ENCODE assay signal across 9 mouse cellular contexts in genomic region chr5:52617711-52618347, GRCm38 (mm10). TPM values are rescaled to one million over a fixed set of nuclear protein-coding genes. Genes with fewer than 3 reads are reported as not detected.
DNase-seq lines count a peak whose midpoint lies in the region; ATAC-seq and TF ChIP-seq lines count a peak whose summit lies in the region.
"Had no signal": no experiment of that assay in that cellular context is flagged by ENCODE, and none has a peak within 500 bp of the region (broad histone marks: within the 10 kb centered on the region; RNA-seq: fewer than 3 reads in every experiment).

No protein-coding gene starts in this region.

- peaks cover 9% of the 10 kb centered on the region for H3K4me1 ChIP-seq in heart, postnatal 0 days (ENCODE audit: control insufficient read depth, insufficient read depth)
- H3K4me1 ChIP-seq in cortical plate, adult 2 months (ENCODE audit: control insufficient read depth, insufficient read depth, low read length): peaks cover 10% of the 10 kb centered on the region
- H3K4me1 ChIP-seq in hindbrain, embryonic 13.5 days (replicated peaks): peaks cover 40% of the 10 kb centered on the region
- H3K4me1 ChIP-seq in midbrain, embryonic 14.5 days (ENCODE audit: control insufficient read depth, insufficient read depth, low read length): peaks cover 13% of the 10 kb centered on the region

- H3K4me3 ChIP-seq in heart, postnatal 0 days (ENCODE audit: low read depth, low read length): peak overlapping the region; percentile 31
- H3K4me3 ChIP-seq in cortical plate, adult 2 months (ENCODE audit: insufficient read depth, low read length): no peak overlapping the region
- H3K4me3 ChIP-seq in hindbrain, embryonic 13.5 days: peak overlapping the region; percentile 42
- peak overlapping the region; percentile 35 for H3K4me3 ChIP-seq in midbrain, embryonic 14.5 days (replicated peaks; ENCODE audit: low read depth, low read length)

- TF ChIP-seq EP300 in heart, postnatal 0 days (IDR thresholded peaks at IDR 0.05; ENCODE audit: low read depth): no peak

- peak overlapping the region; percentile 56 for H3K4me2 ChIP-seq in heart, postnatal 0 days (ENCODE audit: low read depth, low read length)
- H3K4me2 ChIP-seq in hindbrain, embryonic 13.5 days: peak overlapping the region; percentile 72
- peak overlapping the region; percentile 67 for H3K4me2 ChIP-seq in midbrain, embryonic 14.5 days (ENCODE audit: low read length)

- no peaks in the 10 kb centered on the region for H3K9me3 ChIP-seq in heart, postnatal 0 days (replicated peaks; ENCODE audit: control insufficient read depth, low read length)
- H3K9me3 ChIP-seq in hindbrain, embryonic 13.5 days: no peaks in the 10 kb centered on the region
- H3K9me3 ChIP-seq in midbrain, embryonic 14.5 days (ENCODE audit: control insufficient read depth, low read length): no peaks in the 10 kb centered on the region; the same call in 1 of the 2 replicates

- ATAC-seq in heart, postnatal 0 days (ENCODE audit: insufficient read depth, low read depth): peak; percentile 9; the same call in 1 of the 2 replicates
- ATAC-seq in hindbrain, embryonic 13.5 days (ENCODE audit: low FRiP score): peak; percentile 46
- ATAC-seq in midbrain, embryonic 14.5 days (ENCODE audit: low FRiP score, low TSS enrichment): peak; percentile 38; the same call in 1 of the 2 replicates
- no peak for ATAC-seq in megakaryocyte-erythroid progenitor cell, adult 5-6 weeks (replicated peaks; ENCODE audit: low FRiP score, low TSS enrichment, poor library complexity, severe bottlenecking)

- WGBS in heart, postnatal 0 days: 42% methylated on average over 9 of the region's 9 CpGs
- WGBS in hindbrain, embryonic 13.5 days: 37% methylated on average over 9 of the region's 9 CpGs
- 15% methylated on average over 9 of the region's 9 CpGs for WGBS in midbrain, embryonic 14.5 days

- H3K9ac ChIP-seq in heart, postnatal 0 days (replicated peaks; ENCODE audit: low read depth, low read length): peak overlapping the region; percentile 10; the same call in 1 of the 2 replicates
- H3K9ac ChIP-seq in hindbrain, embryonic 13.5 days: peak overlapping the region; percentile 56
- peak overlapping the region; percentile 44; the same call in 1 of the 2 replicates for H3K9ac ChIP-seq in midbrain, embryonic 14.5 days (replicated peaks; ENCODE audit: low read length)

- H3K27me3 ChIP-seq in heart, postnatal 0 days (ENCODE audit: control insufficient read depth, insufficient read depth, low read length): no peaks in the 10 kb centered on the region
- H3K27me3 ChIP-seq in hindbrain, embryonic 13.5 days: 0 out of 2 replicates have a peak, but pooled peaks cover 2% of the 10 kb centered on the region
- H3K27me3 ChIP-seq in midbrain, embryonic 14.5 days (ENCODE audit: control insufficient read depth, insufficient read depth, low read length): no peaks in the 10 kb centered on the region

- no peak for DNase-seq in heart, postnatal 0 days (ENCODE audit: low spot score)
- DNase-seq in heart, postnatal 25 days (ENCODE audit: low spot score): no peak
- DNase-seq in midbrain, embryonic 14.5 days: peak; percentile 44
- DNase-seq in thymus, postnatal 10 days (ENCODE audit: low spot score in 2 of 2): no peak
- DNase-seq in frontal cortex, postnatal 36 days (ENCODE audit: low spot score in 2 of 2): no peak

- no peak for TF ChIP-seq CTCF in heart, postnatal 0 days (IDR thresholded peaks at IDR 0.05; ENCODE audit: low read depth)
- TF ChIP-seq CTCF in cortical plate, adult 2 months (IDR thresholded peaks at IDR 0.05; ENCODE audit: extremely low read depth, insufficient read depth, low read length): no peak

- H3K36me3 ChIP-seq in heart, postnatal 0 days (replicated peaks; ENCODE audit: control insufficient read depth, insufficient read depth, low read length): no peaks in the 10 kb centered on the region
- H3K36me3 ChIP-seq in hindbrain, embryonic 13.5 days: no peaks in the 10 kb centered on the region
- no peaks in the 10 kb centered on the region for H3K36me3 ChIP-seq in midbrain, embryonic 14.5 days (ENCODE audit: control insufficient read depth, insufficient read depth, low read length)

- intact Hi-C loops in heart, postnatal 25 days (cut with DNase I): no loop called here

- TF ChIP-seq POLR2A in cortical plate, adult 2 months (IDR thresholded peaks at IDR 0.05; ENCODE audit: extremely low read depth, insufficient read depth, low read length): no peak

- H3K27ac ChIP-seq in heart, postnatal 0 days (ENCODE audit: low read depth): peak overlapping the region; percentile 73
- H3K27ac ChIP-seq in cortical plate, adult 2 months (ENCODE audit: insufficient read depth, low read length): peak overlapping the region; percentile 76
- peak overlapping the region; percentile 84 for H3K27ac ChIP-seq in hindbrain, embryonic 13.5 days
- H3K27ac ChIP-seq in midbrain, embryonic 14.5 days (replicated peaks; ENCODE audit: low read depth, low read length): peak overlapping the region; percentile 66

RNA-seq across cellular contexts. Expression of gene Lgi2, which starts 51.6 kb away (rescaled TPM):
- total RNA-seq in heart, postnatal 0 days (2014; rRNA removed; ENCODE audit: low replicate concordance): 0.88 and 2.8 TPM in 2 replicates
- 0.63 and 0.69 TPM in 2 replicates for polyA plus RNA-seq in heart, postnatal 0 days (2015; fragmentation: Nextera tagmentation; extraction: Ambion mirVana)
- under 1 TPM; 0.42 to 0.49 TPM for total RNA-seq in heart, postnatal 25 days (2021)
- polyA plus RNA-seq in cortical plate, adult 2 months (2012; rRNA removed): 25.6 and 26.1 TPM in 2 replicates
- 2.7 and 3.0 TPM in 2 replicates for polyA plus RNA-seq in hindbrain, embryonic 13.5 days (2015; fragmentation: Nextera tagmentation; extraction: Ambion mirVana)
- polyA plus RNA-seq in midbrain, embryonic 14.5 days (2014; fragmentation: Nextera tagmentation; extraction: Ambion mirVana): 3.4 and 5.3 TPM in 2 replicates
- total RNA-seq in megakaryocyte-erythroid progenitor cell, adult 5-6 weeks (2014; fragmentation: Nextera tagmentation): not detected in 2 replicates
- total RNA-seq in megakaryocyte-erythroid progenitor cell, adult 5-6 weeks (2017): not detected in 2 replicates
- total RNA-seq: MEL had no signal

RNA-seq across cellular contexts. Expression of gene Sepsecs, which starts 51.7 kb away (rescaled TPM):
- total RNA-seq in heart, postnatal 0 days (2014; rRNA removed; ENCODE audit: low replicate concordance): 6.5 and 6.9 TPM in 2 replicates
- polyA plus RNA-seq in heart, postnatal 0 days (2015; fragmentation: Nextera tagmentation; extraction: Ambion mirVana): 4.9 and 5.7 TPM in 2 replicates
- total RNA-seq in heart, postnatal 25 days (2021): 1 to 10 TPM; 6.0 to 7.8 TPM
- 10.5 and 10.8 TPM in 2 replicates for polyA plus RNA-seq in cortical plate, adult 2 months (2012; rRNA removed)
- polyA plus RNA-seq in hindbrain, embryonic 13.5 days (2015; fragmentation: Nextera tagmentation; extraction: Ambion mirVana): 7.0 and 7.6 TPM in 2 replicates
- 7.2 and 10.7 TPM in 2 replicates for polyA plus RNA-seq in midbrain, embryonic 14.5 days (2014; fragmentation: Nextera tagmentation; extraction: Ambion mirVana)
- total RNA-seq in megakaryocyte-erythroid progenitor cell, adult 5-6 weeks (2014; fragmentation: Nextera tagmentation): 14.8 and 15.3 TPM in 2 replicates
- total RNA-seq in megakaryocyte-erythroid progenitor cell, adult 5-6 weeks (2017): 15.3 and 16.2 TPM in 2 replicates
